Mouse (Mus musculus): ENCODE data around the gene Rbm38.

DNA sequence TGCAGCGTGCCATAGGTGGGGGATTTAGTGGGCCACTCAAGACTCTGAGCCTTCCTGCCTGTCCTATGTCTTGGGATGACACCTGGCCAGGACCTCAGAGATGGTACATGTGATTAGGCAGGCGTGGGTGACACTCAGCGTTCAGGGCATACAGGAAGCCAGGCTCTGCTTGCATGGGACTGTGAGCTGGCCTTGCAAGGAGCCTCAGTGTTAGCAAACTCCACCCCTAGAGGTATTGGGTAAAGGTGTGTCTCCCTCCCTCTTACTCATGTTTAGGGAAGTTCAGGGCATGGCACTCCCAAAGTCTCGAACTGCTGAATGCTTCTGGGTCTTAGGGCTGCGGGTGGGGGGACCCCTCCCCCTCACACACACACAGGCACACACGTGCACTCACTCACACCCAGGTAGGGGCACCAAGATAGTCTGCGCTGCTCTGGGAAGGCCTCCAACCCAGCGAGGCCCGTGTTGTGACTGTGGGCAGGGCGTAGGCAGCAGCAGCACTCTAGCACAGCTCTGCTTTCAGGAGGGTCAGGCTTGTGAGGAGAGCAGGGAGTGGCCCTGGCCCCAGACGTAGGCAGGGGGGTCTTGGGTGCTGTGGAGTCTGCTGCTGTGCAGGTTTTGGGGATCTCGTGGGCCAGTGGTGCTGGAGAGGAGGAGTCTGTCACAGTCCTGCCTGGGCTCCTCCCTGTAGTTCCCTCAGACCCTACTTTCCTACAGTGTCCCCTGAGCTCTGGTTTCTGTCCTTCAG is 10.5 kb downstream of the Rbm38 start:
- TF ChIP-seq CTCF (conservative IDR thresholded peaks at IDR 0.05; ENCODE audit: insufficient read depth, insufficient read length, low read depth, low read length) (no peak), POLR2A (IDR thresholded peaks at IDR 0.05; ENCODE audit: low read depth, low read length) (no peak)

Data from kidney, adult 2 months (tissue).